Comparison of ENCODE assay signal across 20 mouse cellular contexts in genomic region chr6:28232618-28233361, GRCm38 (mm10).
DNase-seq lines count a peak whose midpoint lies in the region; ATAC-seq lines count a peak whose summit lies in the region.
"Had no signal": no experiment of that assay in that cellular context is flagged by ENCODE, and none has a peak within 500 bp of the region (broad histone marks: within the 10 kb centered on the region; RNA-seq: fewer than 3 reads in every experiment).

No protein-coding gene starts in this region.

- peak; percentile 94 for ATAC-seq in liver, embryonic 13.5 days (ENCODE audit: low read depth)
- peak; percentile 94 for ATAC-seq in megakaryocyte-erythroid progenitor cell, adult 5-6 weeks (replicated peaks; ENCODE audit: low FRiP score, low TSS enrichment, poor library complexity, severe bottlenecking)

- H3K4me1 ChIP-seq in liver, embryonic 13.5 days (replicated peaks), result peaks cover 55% of the 10 kb centered on the region
- H3K4me1 ChIP-seq: embryonic facial prominence, embryonic 12.5 days; hindbrain, embryonic 10.5 days had no signal

- no peaks in the 10 kb centered on the region for H3K27me3 ChIP-seq in liver, embryonic 13.5 days
- H3K27me3 ChIP-seq: embryonic facial prominence, embryonic 12.5 days had no signal

- intact Hi-C loops in gastrocnemius, postnatal 14 days (cut with DNase I; ENCODE audit: low total_unique reads), result no loop called here

- no peaks in the 10 kb centered on the region for H3K9me3 ChIP-seq in liver, embryonic 13.5 days (replicated peaks)
- H3K9me3 ChIP-seq: embryonic facial prominence, embryonic 12.5 days; hindbrain, embryonic 10.5 days had no signal

- H3K36me3 ChIP-seq in liver, embryonic 13.5 days, result peaks cover 37% of the 10 kb centered on the region

- H3K4me3 ChIP-seq in liver, embryonic 13.5 days (replicated peaks), result peak overlapping the region; percentile 18; the same call in 1 of the 2 replicates
- H3K4me3 ChIP-seq: embryonic facial prominence, embryonic 12.5 days; heart, adult 2 months; hindbrain, embryonic 10.5 days had no signal

- H3K27ac ChIP-seq in liver, embryonic 13.5 days, result peak overlapping the region; percentile 97
- H3K27ac ChIP-seq: embryonic facial prominence, embryonic 12.5 days; heart, adult 2 months; hindbrain, embryonic 10.5 days had no signal

- peak overlapping the region; percentile 61 for H3K9ac ChIP-seq in liver, embryonic 13.5 days
- H3K9ac ChIP-seq: embryonic facial prominence, embryonic 12.5 days had no signal

- H3K4me2 ChIP-seq in liver, embryonic 13.5 days, result peak overlapping the region; percentile 59
- H3K4me2 ChIP-seq: embryonic facial prominence, embryonic 12.5 days; midbrain, embryonic 11.5 days had no signal

- WGBS in liver, embryonic 13.5 days (ENCODE audit: insufficient replicate concordance), result 24% methylated on average over 7 of the region's 7 CpGs

- peak; percentile 14 to 61 for DNase-seq in spleen, postnatal 36 days (ENCODE audit: low spot score in 2 of 2)
- DNase-seq in spleen, postnatal 14 days (ENCODE audit: low spot score in 2 of 2), result no peak
- DNase-seq in c-Kit-positive CD71-positive TER-119-positive erythroid progenitor cells, embryonic 14.5 days (ENCODE audit: low spot score), result peak; percentile 89
- peak; percentile 63 for DNase-seq in liver, embryonic 13.5 days
- DNase-seq in lung, postnatal 10 days, result no peak
- no peak for DNase-seq in ovary, postnatal 36 days (ENCODE audit: low spot score)
- no peak for DNase-seq in gastrocnemius, postnatal 14 days
- DNase-seq: adrenal gland, postnatal 14 days; B cell, adult 2 months; cerebellum, adult 9-11 months; heart, adult 2 months; kidney, adult 9 months; lung, adult 2 months; lung, postnatal 36 days; right cerebral cortex, postnatal 4 days; thymus, postnatal 4 days had no signal

Comparison
In these comparisons a context has a peak if more than half of its experiments do, and no peak if none do; other contexts are left out.
1. DNase-seq: peak in spleen, postnatal 36 days (2 of 2), c-Kit-positive CD71-positive TER-119-positive erythroid progenitor cells, embryonic 14.5 days (single experiment) and liver, embryonic 13.5 days (single experiment); none in spleen, postnatal 14 days (0 of 2), lung, postnatal 10 days (single experiment), ovary, postnatal 36 days (single experiment) and gastrocnemius, postnatal 14 days (single experiment).